Mouse (Mus musculus): ENCODE results near the gene Nmt1. TPM values are rescaled to one million over a fixed set of nuclear protein-coding genes. Genes with fewer than 3 reads are reported as not detected.

Gene Nmt1
- total and polyA plus RNA-seq, 2 experiments from 2014 or later = 39.8 to 71.5 TPM

GRCm38 (mm10) chr11:102990152-102990663 lies 37.8 kb upstream of the Nmt1 start:
- TF ChIP-seq CTCF (IDR thresholded peaks at IDR 0.05; ENCODE audit: low read depth) = peak; percentile 33
- no peaks in the 10 kb centered on the region for H3K27me3 ChIP-seq (ENCODE audit: insufficient read depth, low read length)
- H3K4me1 ChIP-seq (ENCODE audit: insufficient read depth, low read length) = peaks cover 11% of the 10 kb centered on the region; the same call in 1 of the 2 replicates
- WGBS = 1% methylated on average over 29 of the region's 29 CpGs
- no peak overlapping the region for H3K27ac ChIP-seq
- peak overlapping the region; percentile 34 for H3K4me3 ChIP-seq (ENCODE audit: low read length)
- DNase-seq (ENCODE audit: low spot score) (peak; percentile 40), ATAC-seq (no peak; the same call in 1 of the 2 replicates)
- no peaks in the 10 kb centered on the region for H3K9me3 ChIP-seq (ENCODE audit: low read length)
- peak overlapping the region; percentile 71 for H3K4me2 ChIP-seq (ENCODE audit: low read depth, low read length)
- H3K9ac ChIP-seq (replicated peaks; ENCODE audit: low read length) = peak overlapping the region; percentile 40; the same call in 1 of the 2 replicates
- peaks cover 11% of the 10 kb centered on the region; the same call in 1 of the 2 replicates for H3K36me3 ChIP-seq (ENCODE audit: insufficient read depth, low read length)

DNA sequence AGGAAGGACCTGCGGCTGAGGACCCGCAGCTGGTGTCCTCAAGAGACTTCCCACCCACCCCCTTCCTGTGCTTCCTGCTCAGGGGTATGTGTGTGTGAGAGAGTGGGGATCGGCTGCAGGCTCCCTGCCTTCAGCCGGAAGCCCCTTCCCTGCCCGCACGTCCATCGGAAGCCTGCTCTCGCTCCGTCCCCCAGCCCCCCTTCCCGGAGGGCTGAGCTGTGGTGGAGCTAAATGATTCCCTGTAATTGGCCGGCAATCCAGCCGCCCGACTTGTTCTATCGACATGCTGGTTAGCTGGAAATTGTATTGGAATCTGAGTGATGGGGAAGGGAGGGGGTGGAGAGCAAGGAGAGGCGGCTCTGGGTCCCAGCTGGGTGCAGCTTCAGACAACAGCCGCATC lies 36.3 kb upstream of the Nmt1 start:
- WGBS = 7% methylated on average over 16 of the region's 16 CpGs
- peaks cover 25% of the 10 kb centered on the region for H3K36me3 ChIP-seq (ENCODE audit: insufficient read depth, low read length)
- H3K27me3 ChIP-seq (ENCODE audit: insufficient read depth, low read length) = no peaks in the 10 kb centered on the region
- TF ChIP-seq CTCF (IDR thresholded peaks at IDR 0.05; ENCODE audit: low read depth) = no peak
- peak overlapping the region; percentile 47 for H3K9ac ChIP-seq (replicated peaks; ENCODE audit: low read length)
- ATAC-seq (0 out of 2 replicates have a peak, but pooled peaks have one; percentile 21), DNase-seq (ENCODE audit: low spot score) (peak; percentile 18)
- peak overlapping the region; percentile 6; the same call in 1 of the 2 replicates for H3K4me3 ChIP-seq (ENCODE audit: low read length)
- H3K4me2 ChIP-seq (ENCODE audit: low read depth, low read length) = peak overlapping the region; percentile 45
- no peak overlapping the region for H3K27ac ChIP-seq
- no peaks in the 10 kb centered on the region for H3K9me3 ChIP-seq (ENCODE audit: low read length)
- peaks cover 11% of the 10 kb centered on the region; the same call in 1 of the 2 replicates for H3K4me1 ChIP-seq (ENCODE audit: insufficient read depth, low read length)

- Histone ChIP-seq H3K36me3 (ENCODE audit: insufficient read depth, low read length) (peaks cover 36% of the 10 kb centered on the region), H3K27me3 (ENCODE audit: insufficient read depth, low read length) (no peaks in the 10 kb centered on the region), H3K9ac (replicated peaks; ENCODE audit: low read length) (no peak overlapping the region), H3K9me3 (ENCODE audit: low read length) (no peaks in the 10 kb centered on the region), H3K27ac (no peak overlapping the region), H3K4me3 (ENCODE audit: low read length) (no peak overlapping the region), H3K4me1 (ENCODE audit: insufficient read depth, low read length) (peaks cover 11% of the 10 kb centered on the region; the same call in 1 of the 2 replicates), H3K4me2 (ENCODE audit: low read depth, low read length) (no peak overlapping the region)
- WGBS = 16% methylated on average over 5 of the region's 5 CpGs
- ATAC-seq = peak; percentile 69
- TF ChIP-seq CTCF (IDR thresholded peaks at IDR 0.05; ENCODE audit: low read depth) = peak; percentile 94
- DNase-seq (ENCODE audit: low spot score) = peak; percentile 82
Measured at GRCm38 (mm10) chr11:102992940-102993339, 35.0 kb upstream of the Nmt1 start.

DNA sequence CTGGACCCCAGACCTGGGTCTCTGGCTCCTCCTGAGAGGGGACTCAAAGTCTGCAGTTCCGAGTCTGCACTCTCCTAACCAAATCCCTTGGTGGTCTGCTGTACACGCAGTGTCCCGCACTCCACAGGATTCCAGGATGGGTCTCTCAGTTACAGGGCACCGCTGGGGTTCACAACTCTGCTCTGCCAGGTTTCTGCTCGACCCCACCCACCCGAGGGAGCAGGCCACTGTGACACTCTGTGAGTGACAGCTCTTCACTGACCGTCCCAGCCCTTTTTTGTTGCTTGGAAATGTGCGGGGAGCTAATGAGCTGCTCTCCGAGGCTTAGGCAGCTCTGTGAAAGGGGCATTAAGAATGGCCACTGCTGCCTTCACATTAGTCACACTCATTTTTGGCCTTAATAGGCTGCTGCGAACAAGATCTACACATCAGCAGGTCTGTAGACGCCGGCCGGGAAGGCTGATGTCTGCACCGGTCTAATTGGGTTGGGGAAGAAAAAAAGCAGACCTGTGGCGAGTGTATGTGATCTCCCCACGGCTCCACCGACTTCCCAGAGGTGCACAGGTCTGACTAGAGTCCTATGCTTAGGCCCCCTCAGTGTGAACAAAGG lies 34.5 kb upstream of the Nmt1 start:
- TF ChIP-seq CTCF (IDR thresholded peaks at IDR 0.05; ENCODE audit: low read depth) = no peak
- ATAC-seq = 0 out of 2 replicates have a peak, but pooled peaks have one; percentile 22
- Histone ChIP-seq H3K27me3 (ENCODE audit: insufficient read depth, low read length) (no peaks in the 10 kb centered on the region), H3K9me3 (ENCODE audit: low read length) (no peaks in the 10 kb centered on the region), H3K27ac (no peak overlapping the region), H3K9ac (replicated peaks; ENCODE audit: low read length) (no peak overlapping the region), H3K4me2 (ENCODE audit: low read depth, low read length) (no peak overlapping the region), H3K4me3 (ENCODE audit: low read length) (no peak overlapping the region), H3K4me1 (ENCODE audit: insufficient read depth, low read length) (peaks cover 11% of the 10 kb centered on the region; the same call in 1 of the 2 replicates), H3K36me3 (ENCODE audit: insufficient read depth, low read length) (peaks cover 41% of the 10 kb centered on the region)
- no peak for DNase-seq (ENCODE audit: low spot score)
- 21% methylated on average over 17 of the region's 17 CpGs for WGBS

- WGBS = 82% methylated on average over 18 of the region's 18 CpGs
- ATAC-seq = no peak
- peaks cover 45% of the 10 kb centered on the region for H3K36me3 ChIP-seq (ENCODE audit: insufficient read depth, low read length)
Measured at GRCm38 (mm10) chr11:102994952-102995351, 33.0 kb upstream of the Nmt1 start.

DNA sequence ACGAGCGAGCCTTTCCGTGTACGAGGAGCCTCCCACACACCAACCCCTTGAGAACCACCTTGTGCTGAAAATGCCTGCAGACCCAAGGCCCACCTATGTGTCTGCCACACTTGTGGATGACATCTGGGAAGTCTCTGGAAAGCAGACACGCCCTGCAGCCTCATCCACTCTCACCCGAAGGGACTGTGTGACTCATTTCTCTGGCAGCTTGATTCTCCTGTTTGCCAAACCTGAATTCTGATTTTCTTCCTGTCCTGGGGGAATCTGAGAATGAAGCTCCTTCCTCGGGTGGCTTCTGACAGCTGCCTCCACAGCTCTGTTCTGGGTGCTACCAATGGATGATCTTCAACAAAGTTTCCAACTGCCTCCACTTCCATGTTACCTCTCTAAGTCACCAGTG lies 31.6 kb upstream of the Nmt1 start:
- no peak for ATAC-seq
- H3K27me3 ChIP-seq (ENCODE audit: insufficient read depth, low read length) = no peaks in the 10 kb centered on the region
- H3K4me2 ChIP-seq (ENCODE audit: low read depth, low read length) = no peak overlapping the region
- 87% methylated on average over 7 of the region's 7 CpGs for WGBS
- TF ChIP-seq CTCF (IDR thresholded peaks at IDR 0.05; ENCODE audit: low read depth) = no peak
- no peak overlapping the region for H3K4me3 ChIP-seq (ENCODE audit: low read length)
- no peak overlapping the region for H3K27ac ChIP-seq
- H3K4me1 ChIP-seq (ENCODE audit: insufficient read depth, low read length) = peaks cover 9% of the 10 kb centered on the region; the same call in 1 of the 2 replicates
- H3K9me3 ChIP-seq (ENCODE audit: low read length) = no peaks in the 10 kb centered on the region
- H3K36me3 ChIP-seq (ENCODE audit: insufficient read depth, low read length) = peaks cover 45% of the 10 kb centered on the region
- no peak for DNase-seq (ENCODE audit: low spot score)
- H3K9ac ChIP-seq (replicated peaks; ENCODE audit: low read length) = no peak overlapping the region

More at GRCm38 (mm10) chr11:102994952-102995351, 33.0 kb upstream of the Nmt1 start:
- H3K4me1 ChIP-seq (ENCODE audit: insufficient read depth, low read length) = peaks cover 11% of the 10 kb centered on the region; the same call in 1 of the 2 replicates
- no peak for DNase-seq (ENCODE audit: low spot score)
- no peaks in the 10 kb centered on the region for H3K27me3 ChIP-seq (ENCODE audit: insufficient read depth, low read length)
- no peak overlapping the region for H3K27ac ChIP-seq
- TF ChIP-seq CTCF (IDR thresholded peaks at IDR 0.05; ENCODE audit: low read depth) = no peak
- H3K9me3 ChIP-seq (ENCODE audit: low read length) = no peaks in the 10 kb centered on the region
- no peak overlapping the region for H3K4me3 ChIP-seq (ENCODE audit: low read length)
- no peak overlapping the region for H3K4me2 ChIP-seq (ENCODE audit: low read depth, low read length)
- H3K9ac ChIP-seq (replicated peaks; ENCODE audit: low read length) = no peak overlapping the region
